Comparison of ENCODE assay signal across 21 mouse cellular contexts in the genomic region with DNA sequence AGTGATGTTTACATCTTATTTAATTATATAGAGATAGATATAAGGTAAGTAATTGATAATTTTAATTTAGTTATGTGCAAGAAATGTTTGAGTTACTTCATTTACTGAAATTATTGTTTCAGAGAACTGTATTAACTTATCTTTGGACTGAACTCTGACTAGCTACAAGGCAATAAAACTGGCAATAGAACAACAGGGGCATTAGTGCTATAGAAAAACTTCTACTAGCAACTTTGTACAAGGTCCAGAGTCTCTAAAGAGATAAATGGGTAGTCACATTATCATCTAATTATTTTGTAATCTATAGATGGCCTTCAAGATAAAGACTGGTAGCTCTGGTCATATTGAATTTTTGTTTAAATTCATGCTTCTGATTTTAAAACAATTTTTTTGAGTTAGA.
DNase-seq lines count a peak whose midpoint lies in the region; ATAC-seq and TF ChIP-seq lines count a peak whose summit lies in the region.
"Had no signal": no experiment of that assay in that cellular context is flagged by ENCODE, and none has a peak within 500 bp of the region (broad histone marks: within the 10 kb centered on the region; RNA-seq: fewer than 3 reads in every experiment).

No protein-coding gene starts in this region.

- no peak overlapping the region for H3K9ac ChIP-seq in intestine, embryonic 15.5 days
- no peak overlapping the region for H3K9ac ChIP-seq in intestine, embryonic 16.5 days (ENCODE audit: low read depth, low read length)
- H3K9ac ChIP-seq in intestine, postnatal 0 days (ENCODE audit: low read depth, low read length) = no peak overlapping the region
- no peak overlapping the region for H3K9ac ChIP-seq in midbrain, embryonic 13.5 days (replicated peaks)

- no peak overlapping the region for H3K4me2 ChIP-seq in intestine, embryonic 15.5 days (replicated peaks)
- H3K4me2 ChIP-seq in intestine, embryonic 16.5 days (ENCODE audit: low read depth, low read length) = no peak overlapping the region
- no peak overlapping the region for H3K4me2 ChIP-seq in intestine, postnatal 0 days (replicated peaks; ENCODE audit: low read depth)
- H3K4me2 ChIP-seq in midbrain, embryonic 13.5 days (replicated peaks) = no peak overlapping the region

- peak; percentile 73 for ATAC-seq in intestine, embryonic 15.5 days
- peak; percentile 88 for ATAC-seq in intestine, embryonic 16.5 days
- ATAC-seq in intestine, postnatal 0 days = peak; percentile 90
- ATAC-seq in midbrain, embryonic 13.5 days = no peak
- ATAC-seq: activated CD4-positive, CD25-positive, alpha-beta regulatory T cell, adult 4 months; CD4-positive, CD25-positive, alpha-beta regulatory T cell, adult 4 months; Patski had no signal

- TF ChIP-seq CTCF in intestine, postnatal 0 days (IDR thresholded peaks at IDR 0.05; ENCODE audit: low read depth) = no peak

- DNase-seq in kidney, postnatal 36 days = no peak
- DNase-seq in right cerebral cortex, postnatal 10 days (ENCODE audit: low spot score in 2 of 2) = no peak
- DNase-seq: adrenal gland, adult 2 months; adrenal gland, adult 8-10 months; adrenal gland, postnatal 10 days; adrenal gland, postnatal 14 days; adrenal gland, postnatal 25 days; adrenal gland, postnatal 36 days; B cell, adult 2 months; cerebellum, adult 11 months; cerebellum, adult 11-12 months; cerebellum, adult 18-20 months had no signal

- H3K4me1 ChIP-seq in intestine, embryonic 15.5 days (replicated peaks) = no peaks in the 10 kb centered on the region
- no peaks in the 10 kb centered on the region for H3K4me1 ChIP-seq in intestine, embryonic 16.5 days (ENCODE audit: control insufficient read depth, insufficient read depth, low read length)
- no peaks in the 10 kb centered on the region for H3K4me1 ChIP-seq in intestine, postnatal 0 days (replicated peaks; ENCODE audit: control insufficient read depth, insufficient read depth, low read length)
- H3K4me1 ChIP-seq in midbrain, embryonic 13.5 days (replicated peaks) = no peaks in the 10 kb centered on the region

- no peaks in the 10 kb centered on the region for H3K36me3 ChIP-seq in intestine, embryonic 15.5 days
- H3K36me3 ChIP-seq in intestine, embryonic 16.5 days (ENCODE audit: control insufficient read depth, insufficient read depth, low read length) = no peaks in the 10 kb centered on the region
- no peaks in the 10 kb centered on the region for H3K36me3 ChIP-seq in intestine, postnatal 0 days (ENCODE audit: control insufficient read depth, insufficient read depth)
- H3K36me3 ChIP-seq in midbrain, embryonic 13.5 days = no peaks in the 10 kb centered on the region
- H3K36me3 ChIP-seq: G1E had no signal

- H3K9me3 ChIP-seq in intestine, embryonic 15.5 days = no peaks in the 10 kb centered on the region
- H3K9me3 ChIP-seq in intestine, embryonic 16.5 days (ENCODE audit: control insufficient read depth, low read length) = no peaks in the 10 kb centered on the region
- H3K9me3 ChIP-seq in intestine, postnatal 0 days (ENCODE audit: control insufficient read depth) = no peaks in the 10 kb centered on the region
- H3K9me3 ChIP-seq in midbrain, embryonic 13.5 days = no peaks in the 10 kb centered on the region

- H3K4me3 ChIP-seq in intestine, embryonic 15.5 days (replicated peaks) = no peak overlapping the region
- H3K4me3 ChIP-seq in intestine, embryonic 16.5 days (ENCODE audit: low read length) = no peak overlapping the region
- H3K4me3 ChIP-seq in intestine, postnatal 0 days (ENCODE audit: low read depth, low read length) = no peak overlapping the region
- H3K4me3 ChIP-seq in midbrain, embryonic 13.5 days (replicated peaks) = no peak overlapping the region

- H3K27me3 ChIP-seq in intestine, embryonic 15.5 days (replicated peaks) = no peaks in the 10 kb centered on the region
- H3K27me3 ChIP-seq in intestine, embryonic 16.5 days (replicated peaks; ENCODE audit: control insufficient read depth, insufficient read depth, low read length) = no peaks in the 10 kb centered on the region
- H3K27me3 ChIP-seq in intestine, postnatal 0 days (replicated peaks; ENCODE audit: control insufficient read depth, insufficient read depth, low read length) = no peaks in the 10 kb centered on the region
- H3K27me3 ChIP-seq in midbrain, embryonic 13.5 days = no peaks in the 10 kb centered on the region
- H3K27me3 ChIP-seq: CH12.LX, Patski had no signal

- H3K27ac ChIP-seq in intestine, embryonic 15.5 days = no peak overlapping the region
- H3K27ac ChIP-seq in intestine, embryonic 16.5 days (ENCODE audit: low read length) = no peak overlapping the region
- H3K27ac ChIP-seq in intestine, postnatal 0 days (ENCODE audit: low read depth, low read length) = no peak overlapping the region
- no peak overlapping the region for H3K27ac ChIP-seq in midbrain, embryonic 13.5 days
